Mouse (Mus musculus): ENCODE measurements at regions not wholly inside any gene's neighbourhood (a gene's known extent, or its start where the extent isn't known, plus 50 kb on each side); places are given as distances from the start of the nearest gene placed in this dataset.

GRCm38 (mm10) chr4:8309241-8309987 is 70.6 kb upstream of the Car8 start:
- no peak overlapping the region for H3K4me3 ChIP-seq (replicated peaks in 1 of 3; ENCODE audit: low read depth in 2 of 3, low read length in 2 of 3, poor library complexity in 1 of 3)
- no peak overlapping the region for H3K4me2 ChIP-seq (ENCODE audit: insufficient read depth, low read depth, poor library complexity, severe bottlenecking)
- no peak for DNase-seq (ENCODE audit: extremely low read depth)
- no peaks in the 10 kb centered on the region for H3K9me3 ChIP-seq (replicated peaks; ENCODE audit: low read length)
- no peaks in the 10 kb centered on the region for H3K79me2 ChIP-seq (replicated peaks; ENCODE audit: control insufficient read depth, extremely low read depth, insufficient read depth, poor library complexity, severe bottlenecking)
- H3K27ac ChIP-seq (ENCODE audit: insufficient read depth, low read depth) = no peak overlapping the region
- H3K9ac ChIP-seq (ENCODE audit: insufficient read depth, low read depth) = no peak overlapping the region
- no peak for TF ChIP-seq TBP (conservative IDR thresholded peaks at IDR 0.05; ENCODE audit: low read depth, low read length)
- no peak for TF ChIP-seq CTCF (conservative IDR thresholded peaks at IDR 0.05 in 1 of 2, IDR thresholded peaks at IDR 0.05 in 1 of 2; ENCODE audit: low read depth in 2 of 2, low read length in 2 of 2)
- no peak for TF ChIP-seq RAD21 (IDR thresholded peaks at IDR 0.05; ENCODE audit: low read depth, low read length)
- no peak for TF ChIP-seq IRF4 (IDR thresholded peaks at IDR 0.05; ENCODE audit: low read depth, low read length)
- no peak for TF ChIP-seq KAT2A (IDR thresholded peaks at IDR 0.05; ENCODE audit: insufficient replicate concordance, low read length)
- TF ChIP-seq MXI1 (IDR thresholded peaks at IDR 0.05; ENCODE audit: low read depth, low read length) = no peak
- TF ChIP-seq BHLHE40 (IDR thresholded peaks at IDR 0.05; ENCODE audit: low read depth, low read length) = no peak
- TF ChIP-seq E2F4 (IDR thresholded peaks at IDR 0.05; ENCODE audit: insufficient replicate concordance, low read depth, low read length) = no peak
- TF ChIP-seq HCFC1 (IDR thresholded peaks at IDR 0.05; ENCODE audit: low read depth, low read length) = no peak
- no peak for TF ChIP-seq ZNF384 (IDR thresholded peaks at IDR 0.05; ENCODE audit: low read depth, low read length)
- no peaks in the 10 kb centered on the region for H3K36me3 ChIP-seq (replicated peaks in 1 of 2; ENCODE audit: control insufficient read depth in 1 of 2, insufficient read depth in 1 of 2, low read length in 1 of 2)
- dilution Hi-C loops (cut with MboI; ENCODE audit: extremely low pct_ligation_motif_present, extremely low pct_unique_long_range_greater_than_20kb, low sequenced_read_pairs) (no loop called here), in situ Hi-C loops (cut with MboI; ENCODE audit: low pct_ligation_motif_present, low pct_unique_long_range_greater_than_20kb, low sequenced_read_pairs) (no loop called here)
- H3K4me1 ChIP-seq (ENCODE audit: control insufficient read depth in 1 of 2, insufficient read depth in 2 of 2) = no peaks in the 10 kb centered on the region
- no peaks in the 10 kb centered on the region for H3K27me3 ChIP-seq (replicated peaks)

GRCm38 (mm10) chr4:8292563-8292962 is 53.7 kb upstream of the Car8 start:
- dilution Hi-C loops (cut with MboI; ENCODE audit: extremely low pct_ligation_motif_present, extremely low pct_unique_long_range_greater_than_20kb, low sequenced_read_pairs) = no loop called here

More at GRCm38 (mm10) chr4:8292563-8292962, 53.7 kb upstream of the Car8 start:
- no peak overlapping the region for H3K27ac ChIP-seq (ENCODE audit: insufficient read depth, low read depth)
- H3K36me3 ChIP-seq (replicated peaks in 1 of 2; ENCODE audit: control insufficient read depth in 1 of 2, insufficient read depth in 1 of 2, low read length in 1 of 2) = no peaks in the 10 kb centered on the region
- H3K27me3 ChIP-seq (replicated peaks) = no peaks in the 10 kb centered on the region
- TF ChIP-seq MXI1 (IDR thresholded peaks at IDR 0.05; ENCODE audit: low read depth, low read length) = no peak
- TF ChIP-seq ZNF384 (IDR thresholded peaks at IDR 0.05; ENCODE audit: low read depth, low read length) = no peak
- TF ChIP-seq SIN3A (IDR thresholded peaks at IDR 0.05; ENCODE audit: low read length) = no peak
- TF ChIP-seq MEF2A (IDR thresholded peaks at IDR 0.05; ENCODE audit: borderline replicate concordance, low read depth, low read length) = no peak
- no peak for TF ChIP-seq MAZ (IDR thresholded peaks at IDR 0.05; ENCODE audit: low read depth, low read length)
- peaks cover 0 to 2% of the 10 kb centered on the region in 2 experiments; a peak in 1 of 4 replicates for H3K4me1 ChIP-seq (ENCODE audit: control insufficient read depth in 1 of 2, insufficient read depth in 2 of 2)
- no peak overlapping the region for H3K4me3 ChIP-seq (replicated peaks in 1 of 3; ENCODE audit: low read depth in 2 of 3, low read length in 2 of 3, poor library complexity in 1 of 3)
- DNase-seq (ENCODE audit: extremely low read depth) = no peak
- no peaks in the 10 kb centered on the region for H3K79me2 ChIP-seq (replicated peaks; ENCODE audit: control insufficient read depth, extremely low read depth, insufficient read depth, poor library complexity, severe bottlenecking)
- H3K4me2 ChIP-seq (ENCODE audit: insufficient read depth, low read depth, poor library complexity, severe bottlenecking) = no peak overlapping the region
- in situ Hi-C loops (cut with MboI; ENCODE audit: low pct_ligation_motif_present, low pct_unique_long_range_greater_than_20kb, low sequenced_read_pairs) = no loop called here
- no peaks in the 10 kb centered on the region for H3K9me3 ChIP-seq (replicated peaks; ENCODE audit: low read length)
- H3K9ac ChIP-seq (ENCODE audit: insufficient read depth, low read depth) = no peak overlapping the region
